In genomic region chr3:14948067-14948800, GRCm38 (mm10) we compare ENCODE assay signal across 10 mouse cellular contexts.
DNase-seq lines count a peak whose midpoint lies in the region; ATAC-seq and TF ChIP-seq lines count a peak whose summit lies in the region.
"Had no signal": no experiment of that assay in that cellular context is flagged by ENCODE, and none has a peak within 500 bp of the region (broad histone marks: within the 10 kb centered on the region; RNA-seq: fewer than 3 reads in every experiment).

No protein-coding gene starts in this region.

- TF ChIP-seq POLR2A in thymus, adult 2 months (IDR thresholded peaks at IDR 0.05; ENCODE audit: control insufficient read depth, extremely low read depth, insufficient read depth, low read length, poor library complexity) = no peak

- no peaks in the 10 kb centered on the region for H3K36me3 ChIP-seq in hindbrain, embryonic 15.5 days
- no peaks in the 10 kb centered on the region for H3K36me3 ChIP-seq in hindbrain, embryonic 13.5 days
- no peaks in the 10 kb centered on the region for H3K36me3 ChIP-seq in thymus, adult 2 months (ENCODE audit: control insufficient read depth, insufficient read depth, low read length)
- no peaks in the 10 kb centered on the region for H3K36me3 ChIP-seq in forebrain, embryonic 11.5 days (ENCODE audit: control insufficient read depth, insufficient read depth, low read length)
- H3K36me3 ChIP-seq: neural tube, embryonic 12.5 days had no signal

- no peak overlapping the region for H3K27ac ChIP-seq in hindbrain, embryonic 15.5 days (replicated peaks)
- H3K27ac ChIP-seq in hindbrain, embryonic 13.5 days = no peak overlapping the region
- no peak overlapping the region for H3K27ac ChIP-seq in thymus, adult 2 months (ENCODE audit: control insufficient read depth, insufficient read depth, low read length)
- H3K27ac ChIP-seq in forebrain, embryonic 11.5 days (ENCODE audit: low read depth, low read length) = no peak overlapping the region
- H3K27ac ChIP-seq: neural tube, embryonic 12.5 days had no signal

- H3K4me1 ChIP-seq in hindbrain, embryonic 15.5 days (replicated peaks) = no peaks in the 10 kb centered on the region
- H3K4me1 ChIP-seq in hindbrain, embryonic 13.5 days (replicated peaks) = no peaks in the 10 kb centered on the region
- H3K4me1 ChIP-seq in thymus, adult 2 months (replicated peaks; ENCODE audit: control insufficient read depth, insufficient read depth, low read length) = no peaks in the 10 kb centered on the region
- H3K4me1 ChIP-seq in forebrain, embryonic 11.5 days (replicated peaks; ENCODE audit: control insufficient read depth, insufficient read depth, low read length) = no peaks in the 10 kb centered on the region
- H3K4me1 ChIP-seq: neural tube, embryonic 12.5 days had no signal

- WGBS in hindbrain, embryonic 15.5 days = 76% methylated on average over 6 of the region's 6 CpGs
- 78% methylated on average over 6 of the region's 6 CpGs for WGBS in hindbrain, embryonic 13.5 days
- 92% methylated on average over 6 of the region's 6 CpGs for WGBS in thymus, adult 2 months
- 88% methylated on average over 6 of the region's 6 CpGs for WGBS in forebrain, embryonic 11.5 days

- no peak overlapping the region for H3K4me3 ChIP-seq in hindbrain, embryonic 15.5 days
- H3K4me3 ChIP-seq in hindbrain, embryonic 13.5 days = no peak overlapping the region
- no peak overlapping the region for H3K4me3 ChIP-seq in thymus, adult 2 months (ENCODE audit: control insufficient read depth, insufficient read depth, low read length)
- no peak overlapping the region for H3K4me3 ChIP-seq in forebrain, embryonic 11.5 days (ENCODE audit: low read depth, low read length)
- H3K4me3 ChIP-seq: left cerebral cortex, adult 2 months; neural tube, embryonic 12.5 days had no signal

- no peak for TF ChIP-seq CTCF in thymus, adult 2 months (IDR thresholded peaks at IDR 0.05; ENCODE audit: borderline replicate concordance, control insufficient read depth, extremely low read depth, insufficient read depth, low read length, poor library complexity)

- H3K9me3 ChIP-seq in hindbrain, embryonic 15.5 days = no peaks in the 10 kb centered on the region
- no peaks in the 10 kb centered on the region for H3K9me3 ChIP-seq in hindbrain, embryonic 13.5 days
- H3K9me3 ChIP-seq in forebrain, embryonic 11.5 days (ENCODE audit: control insufficient read depth, low read length) = no peaks in the 10 kb centered on the region
- H3K9me3 ChIP-seq: neural tube, embryonic 12.5 days had no signal

- DNase-seq in adrenal gland, postnatal 25 days = peak; percentile 52
- peak; percentile 82 for DNase-seq in kidney, adult 9 months
- DNase-seq in lung, postnatal 14 days = peak; percentile 63
- no peak for DNase-seq in thymus, adult 2 months
- no peak for DNase-seq in forebrain, embryonic 11.5 days (ENCODE audit: low spot score)

- H3K4me2 ChIP-seq in hindbrain, embryonic 15.5 days = no peak overlapping the region
- H3K4me2 ChIP-seq in hindbrain, embryonic 13.5 days = no peak overlapping the region
- H3K4me2 ChIP-seq in forebrain, embryonic 11.5 days (ENCODE audit: low read depth, low read length, severe bottlenecking) = no peak overlapping the region
- H3K4me2 ChIP-seq: neural tube, embryonic 12.5 days had no signal

- no peak overlapping the region for H3K9ac ChIP-seq in hindbrain, embryonic 15.5 days
- H3K9ac ChIP-seq in hindbrain, embryonic 13.5 days = no peak overlapping the region
- no peak overlapping the region for H3K9ac ChIP-seq in forebrain, embryonic 11.5 days (ENCODE audit: low read length)
- H3K9ac ChIP-seq: neural tube, embryonic 12.5 days had no signal

- no peaks in the 10 kb centered on the region for H3K27me3 ChIP-seq in hindbrain, embryonic 15.5 days
- no peaks in the 10 kb centered on the region for H3K27me3 ChIP-seq in hindbrain, embryonic 13.5 days
- no peaks in the 10 kb centered on the region for H3K27me3 ChIP-seq in thymus, adult 2 months (ENCODE audit: control insufficient read depth, insufficient read depth, low read length)
- H3K27me3 ChIP-seq in forebrain, embryonic 11.5 days (ENCODE audit: control insufficient read depth, insufficient read depth, low read length) = no peaks in the 10 kb centered on the region
- H3K27me3 ChIP-seq: neural tube, embryonic 12.5 days had no signal

- ATAC-seq in hindbrain, embryonic 15.5 days (ENCODE audit: low FRiP score, low read depth) = peak; percentile 54; the same call in 1 of the 2 replicates
- no peak for ATAC-seq in hindbrain, embryonic 13.5 days (ENCODE audit: low FRiP score)
- no peak for ATAC-seq in forebrain, embryonic 11.5 days (replicated peaks; ENCODE audit: low FRiP score)
- no peak for ATAC-seq in megakaryocyte, adult 5-6 weeks (ENCODE audit: poor library complexity, severe bottlenecking)

Comparison
In these comparisons a context has a peak if more than half of its experiments do, and no peak if none do; other contexts are left out.
1. DNase-seq: peak in adrenal gland, postnatal 25 days (single experiment), kidney, adult 9 months (single experiment) and lung, postnatal 14 days (single experiment); none in thymus, adult 2 months (single experiment) and forebrain, embryonic 11.5 days (single experiment).